Mouse (Mus musculus) naive thymus-derived CD4-positive, alpha-beta T cell, adult 2 months (primary cell): Measurements from ENCODE around the gene Birc2.
A peak's percentile ranks its signal among the peaks of the same experiment; 100 is the strongest.

Experiments used
- DNase-seq: peaks from one replicate; pipeline ENCODE4 v3.0.0-alpha.2; 2011; ENCODE audit warnings: low read depth

Birc2 gene

GRCm38 (mm10) chr9:7846667-7847199 is 9.9 kb upstream of the Birc2 start:
- DNase-seq = no peak

- no peak for DNase-seq
Observed at GRCm38 (mm10) chr9:7845216-7845895, 8.5 kb upstream of the Birc2 start.

DNA sequence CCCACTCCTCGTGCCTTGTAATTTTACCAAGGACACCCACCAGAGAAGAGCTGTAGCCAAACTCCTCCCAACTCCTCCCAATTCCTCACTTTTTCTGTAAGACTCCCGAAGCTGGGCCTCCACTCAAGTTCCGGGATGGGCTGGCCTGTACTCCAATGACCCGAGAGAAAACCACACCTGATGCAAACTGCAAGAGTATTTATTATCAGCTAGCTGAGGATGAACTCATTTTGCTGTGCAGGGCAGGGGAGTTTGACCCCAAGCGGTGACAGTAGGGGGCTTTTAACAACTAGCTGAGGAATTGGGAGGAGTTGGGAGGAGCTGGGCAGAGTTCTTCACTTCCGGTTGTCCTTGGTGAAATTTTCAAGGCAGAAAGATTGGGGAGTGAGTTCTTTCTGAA is 4.4 kb upstream of the Birc2 start:
- no peak for DNase-seq

DNA sequence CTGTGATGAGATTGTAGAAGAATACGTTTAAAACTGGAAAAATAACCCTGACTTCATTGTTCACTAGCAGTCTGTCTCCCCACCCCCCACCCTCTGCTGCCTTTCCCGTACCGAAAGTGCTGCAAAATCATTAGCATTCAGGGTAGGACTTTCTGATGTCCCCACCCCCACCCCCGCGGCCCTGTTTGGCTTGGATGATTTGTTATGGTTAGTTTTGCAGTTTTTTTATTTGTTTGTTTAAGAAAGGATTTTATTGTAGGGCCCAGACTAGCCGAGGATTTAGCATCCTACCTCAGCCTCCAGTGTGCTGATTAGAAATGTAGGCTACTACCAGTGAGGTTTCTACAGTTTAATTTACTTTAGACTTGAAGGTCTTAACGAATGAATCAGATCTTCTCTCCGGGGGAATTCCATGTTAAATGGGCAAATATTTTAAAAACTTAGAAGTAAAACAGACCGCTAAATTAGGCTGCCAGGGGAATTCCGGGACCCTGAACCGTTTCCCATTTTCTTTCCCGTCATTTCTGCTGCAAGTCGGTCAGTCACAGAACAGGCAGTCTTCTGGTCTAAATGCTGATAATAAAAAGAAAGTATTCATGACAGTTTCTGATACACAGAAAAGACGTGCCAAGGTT is 1.1 kb upstream of the Birc2 start:
- DNase-seq = peak; percentile 67

GRCm38 (mm10) chr9:7836331-7836730 is 533 bp downstream of the Birc2 start:
- DNase-seq = no peak

GRCm38 (mm10) chr9:7835302-7835701 is 1.6 kb downstream of the Birc2 start:
- no peak for DNase-seq

- DNase-seq = no peak
Observed at GRCm38 (mm10) chr9:7833421-7833820, 3.4 kb downstream of the Birc2 start.

- DNase-seq = peak; percentile 53
Observed at GRCm38 (mm10) chr9:7829531-7830528, 7.0 kb downstream of the Birc2 start.

GRCm38 (mm10) chr9:7828706-7829105 is 8.2 kb downstream of the Birc2 start:
- no peak for DNase-seq

- no peak for DNase-seq
Observed at GRCm38 (mm10) chr9:7824916-7825315, 11.9 kb downstream of the Birc2 start.

- DNase-seq = no peak
Observed at GRCm38 (mm10) chr9:7822758-7823157, 14.1 kb downstream of the Birc2 start.

DNA sequence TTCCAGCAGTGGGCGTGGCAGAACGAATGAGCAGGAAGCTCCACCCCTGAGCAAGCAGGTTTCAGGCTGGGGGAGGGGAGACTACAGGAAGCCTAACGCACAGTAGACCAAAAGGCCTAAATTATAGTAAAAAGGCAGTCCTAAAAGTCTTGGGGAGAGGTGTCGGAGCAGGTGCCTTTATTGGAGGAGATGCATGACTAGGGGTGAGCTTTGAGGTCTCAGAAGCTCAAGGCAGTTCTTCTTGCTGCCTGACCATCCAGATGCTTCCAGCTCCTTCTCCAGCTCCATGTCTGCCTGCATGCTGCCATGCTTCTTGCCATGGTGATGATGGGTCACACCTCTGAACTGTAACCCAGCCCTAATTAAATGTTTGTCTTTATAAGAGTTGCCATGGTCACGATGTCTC is 31.8 kb downstream of the Birc2 start:
- peak; percentile 51 for DNase-seq

DNA sequence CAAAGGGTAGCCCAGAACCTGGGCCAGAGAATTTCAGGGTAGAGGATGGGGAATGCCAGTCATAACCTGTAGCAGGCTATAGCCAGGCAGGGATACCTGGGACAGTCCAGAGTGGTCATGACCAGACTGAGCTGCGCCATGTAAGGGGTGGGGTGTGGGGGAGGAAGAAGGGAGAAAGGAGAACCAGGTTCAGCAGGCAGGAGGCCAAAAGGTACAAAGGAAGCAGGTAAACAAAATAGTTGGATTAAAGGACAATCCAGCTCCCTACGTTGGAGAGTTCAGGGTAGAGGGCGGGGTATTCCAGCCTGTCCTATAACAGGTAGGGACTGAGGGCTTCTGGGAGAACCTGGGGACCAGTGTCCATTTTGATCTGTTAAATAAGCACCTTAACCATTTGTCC is 38.3 kb downstream of the Birc2 start:
- DNase-seq = no peak

DNA sequence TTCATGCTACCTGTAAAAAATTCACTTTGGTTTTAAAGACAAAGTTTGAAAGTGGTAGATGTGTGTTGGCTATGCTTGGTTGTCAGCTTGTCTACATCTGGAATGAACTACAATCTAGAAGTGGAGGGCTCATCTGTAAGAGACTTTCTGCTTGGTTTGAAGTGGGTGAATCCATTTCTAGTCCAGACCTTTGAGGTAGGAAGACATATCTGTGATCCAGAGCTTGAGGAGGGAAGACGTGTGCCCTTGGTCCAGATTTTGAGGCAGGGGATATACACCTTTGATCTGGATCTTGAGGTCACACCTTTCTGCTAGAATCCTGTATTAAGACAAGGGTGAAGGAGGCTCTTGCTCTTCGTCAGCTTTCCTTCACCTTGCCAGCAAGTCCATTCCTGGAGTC is 39.3 kb downstream of the Birc2 start:
- no peak for DNase-seq

GRCm38 (mm10) chr9:7796129-7796864 is 40.6 kb downstream of the Birc2 start:
- no peak for DNase-seq

DNA sequence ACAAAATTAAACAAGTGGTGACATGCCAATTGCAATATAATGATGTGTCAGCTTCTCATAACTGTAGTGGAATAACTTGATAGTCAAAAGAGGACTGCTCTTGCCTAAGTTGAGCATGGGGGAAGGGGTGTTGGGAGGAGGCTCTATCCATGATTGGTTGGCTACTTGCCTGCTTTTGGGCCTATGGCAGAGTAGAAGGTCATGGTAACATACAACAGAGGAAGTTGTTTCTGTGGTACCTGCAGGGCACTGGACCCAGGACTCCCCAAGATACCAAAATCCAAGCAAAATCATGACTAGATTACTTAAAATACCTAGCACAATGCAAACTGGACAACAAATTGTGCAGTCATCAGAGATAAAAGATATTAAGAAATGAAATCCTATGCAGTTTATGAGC is 41.3 kb downstream of the Birc2 start:
- no peak for DNase-seq

DNA sequence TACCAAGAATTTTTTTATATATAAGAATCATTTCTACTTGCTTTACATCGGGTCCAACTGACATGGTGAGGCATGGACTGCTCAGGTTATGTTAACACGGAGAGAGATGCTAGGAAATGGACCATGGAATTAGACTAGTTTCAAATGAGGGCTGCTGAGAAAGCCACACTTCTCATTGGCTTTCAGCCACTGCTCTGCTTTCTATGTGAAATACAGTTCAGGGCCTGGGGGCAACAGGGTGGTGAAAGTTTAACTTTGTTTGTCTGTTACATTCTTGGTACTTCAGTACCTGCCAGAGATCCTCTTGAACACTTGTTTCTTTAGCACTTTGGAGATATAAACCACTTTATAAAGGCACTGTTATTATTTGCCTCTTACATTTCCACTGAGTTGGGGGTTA is 43.3 kb downstream of the Birc2 start:
- no peak for DNase-seq

DNA sequence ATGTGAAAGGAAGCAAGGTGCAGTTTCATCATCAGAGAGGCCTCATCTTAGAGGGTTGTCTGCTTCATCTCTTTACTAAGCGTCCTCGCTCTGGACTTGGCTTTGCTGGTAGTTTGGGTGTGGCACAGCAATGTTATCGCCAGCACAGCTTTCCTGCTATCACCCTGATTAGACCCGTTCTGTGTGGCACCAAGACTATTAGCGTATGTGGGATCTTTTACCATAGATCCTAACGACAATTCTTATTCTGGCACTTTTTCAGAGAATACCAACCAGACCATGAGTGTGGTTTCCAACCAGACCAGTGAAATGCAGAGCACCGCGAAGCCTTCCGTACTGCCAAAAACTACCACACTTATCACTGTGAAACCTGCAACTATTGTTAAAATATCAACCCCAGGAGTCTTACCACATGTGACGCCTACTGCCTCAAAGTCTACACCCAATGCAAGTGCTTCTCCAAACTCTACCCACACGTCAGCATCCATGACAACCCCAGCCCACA is 46.2 kb downstream of the Birc2 start:
- no peak for DNase-seq

DNA sequence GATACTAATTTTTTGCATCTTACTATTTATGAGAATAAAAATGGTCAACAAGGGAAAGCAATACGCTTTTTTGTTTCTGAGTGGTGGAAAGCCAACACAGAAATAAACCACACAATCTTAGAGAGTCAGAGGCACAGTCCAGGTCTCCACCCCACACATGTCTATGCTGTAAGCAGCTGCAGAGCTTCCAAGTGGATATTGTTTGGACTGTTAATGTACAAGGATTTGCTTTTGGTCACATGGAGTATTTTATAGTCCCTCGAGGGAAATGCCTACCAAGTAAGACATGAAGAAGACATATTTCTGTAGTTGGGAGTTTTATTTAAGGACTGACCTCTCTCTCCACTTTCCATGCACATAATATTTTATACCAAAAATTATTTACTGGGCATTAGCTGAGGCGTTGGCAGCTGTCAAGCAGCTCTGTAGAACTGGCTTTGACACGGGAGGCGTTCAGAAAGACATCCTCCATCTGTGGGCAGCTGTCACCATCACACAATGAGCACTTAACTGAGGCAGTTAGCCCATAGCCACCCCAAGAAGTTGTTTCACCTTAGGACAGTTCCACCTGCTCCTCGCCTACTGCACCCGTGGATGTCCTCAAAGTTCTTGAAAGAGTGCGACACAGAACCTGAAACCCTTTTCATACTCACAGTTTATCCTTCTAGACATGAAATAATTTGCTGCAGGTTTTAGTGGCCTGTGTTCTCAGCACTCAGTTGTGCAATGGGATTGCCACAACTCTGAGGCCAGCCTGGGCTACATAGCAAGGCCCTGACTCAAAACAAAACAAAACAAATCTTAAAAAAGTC is 46.9 kb downstream of the Birc2 start:
- no peak for DNase-seq

DNA sequence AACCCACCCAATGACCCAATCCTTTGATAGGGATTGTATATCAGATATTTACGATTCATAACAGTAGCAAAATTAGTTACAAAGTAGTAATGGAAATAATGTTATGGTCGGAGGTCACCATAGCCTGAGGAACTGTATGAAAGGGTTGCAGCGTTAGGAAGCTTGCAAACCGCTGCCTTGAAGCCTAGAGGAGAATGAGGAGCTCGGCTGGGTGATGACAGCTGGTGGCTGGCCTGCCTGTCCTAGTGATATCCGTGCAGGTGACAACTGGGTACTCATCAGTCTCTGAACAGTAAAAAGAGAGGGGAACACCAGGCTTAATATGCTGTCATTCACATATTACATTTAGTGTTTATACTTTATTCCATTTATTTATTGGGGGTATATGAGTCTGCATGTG is 48.5 kb downstream of the Birc2 start:
- DNase-seq = no peak

- no peak for DNase-seq
Observed at GRCm38 (mm10) chr9:7786086-7786485, 50.8 kb downstream of the Birc2 start.
